Mouse (Mus musculus) lung, embryonic 15.5 days (tissue): ENCODE results near the gene Ticam1. TPM values are rescaled to one million over a fixed set of nuclear protein-coding genes. Genes with fewer than 3 reads are reported as not detected.

Experiments
- ATAC-seq: fragments of 200-750 bp; cut with Nextera tagmentation; 2 replicates; pipeline ENCODE4 v1.8.0; 2017; ENCODE audit warnings: moderate number of reproducible peaks, borderline replicate concordance; ENCODE audit not compliant: low FRiP score, low TSS enrichment; ENCODE audit errors: extremely low read depth
- H3K27ac ChIP-seq: fragments of 300-500 bp; sonication (generic); 2 replicates; pipeline ENCODE4 v1.5.1; 2015; ENCODE audit warnings: moderate library complexity, mild to moderate bottlenecking, inconsistent platforms
- H3K27me3 ChIP-seq: fragments of 300-500 bp; sonication (generic); 2 replicates; pipeline ENCODE4 v1.6.1; 2015; ENCODE audit warnings: inconsistent platforms
- H3K36me3 ChIP-seq: fragments of 300-500 bp; sonication (generic); 2 replicates; pipeline ENCODE4 v1.6.1; 2015; ENCODE audit warnings: inconsistent platforms
- H3K4me1 ChIP-seq: fragments of 300-500 bp; sonication (generic); 2 replicates; pipeline ENCODE4 v1.6.1; 2015; ENCODE audit warnings: inconsistent platforms
- H3K4me2 ChIP-seq: fragments of 300-500 bp; sonication (generic); 2 replicates; pipeline ENCODE4 v1.6.1; 2015; ENCODE audit warnings: inconsistent platforms, mild to moderate bottlenecking, moderate library complexity
- H3K4me3 ChIP-seq: fragments of 300-500 bp; sonication (generic); 2 replicates; pipeline ENCODE4 v1.5.1; 2015; ENCODE audit warnings: mild to moderate bottlenecking, inconsistent platforms
- H3K9ac ChIP-seq: fragments of 300-500 bp; sonication (generic); 2 replicates; pipeline ENCODE4 v1.6.1; 2015; ENCODE audit warnings: inconsistent platforms
- H3K9me3 ChIP-seq: fragments of 300-500 bp; sonication (generic); 2 replicates; pipeline ENCODE4 v1.6.1; 2016; ENCODE audit warnings: inconsistent platforms
- WGBS: fragments of 180-500 bp; shearing (Covaris S2); methylation state at CpG from one replicate; pipeline ENCODE4 v1.1.7; 2015; 5-methylcytosine and 5-hydroxymethylcytosine counted together
- polyA plus RNA-seq: library from polyadenylated mRNA; unstranded; fragments of >200 nt; fragmentation: Nextera tagmentation; extraction: Ambion mirVana; gene quantifications from 2 replicates; pipeline ENCODE4 v1.2.1, GENCODE M21; 2015

Ticam1 gene
- polyA plus RNA-seq, 1 experiment from 2014 or later, result 4.2 TPM

- peaks cover 36% of the 10 kb centered on the region for H3K4me1 ChIP-seq
- H3K27me3 ChIP-seq, result no peaks in the 10 kb centered on the region
- H3K36me3 ChIP-seq, result peaks cover 28% of the 10 kb centered on the region
- no peak overlapping the region for H3K27ac ChIP-seq
- H3K9ac ChIP-seq, result no peak overlapping the region
- H3K4me3 ChIP-seq, result no peak overlapping the region
- no peak for ATAC-seq
- no peak overlapping the region for H3K4me2 ChIP-seq
- no peaks in the 10 kb centered on the region for H3K9me3 ChIP-seq
- 80% methylated on average over 5 of the region's 5 CpGs for WGBS
These were observed 2.6 kb downstream of the Ticam1 start for GRCm38 (mm10) chr17:56273986-56274385.

DNA sequence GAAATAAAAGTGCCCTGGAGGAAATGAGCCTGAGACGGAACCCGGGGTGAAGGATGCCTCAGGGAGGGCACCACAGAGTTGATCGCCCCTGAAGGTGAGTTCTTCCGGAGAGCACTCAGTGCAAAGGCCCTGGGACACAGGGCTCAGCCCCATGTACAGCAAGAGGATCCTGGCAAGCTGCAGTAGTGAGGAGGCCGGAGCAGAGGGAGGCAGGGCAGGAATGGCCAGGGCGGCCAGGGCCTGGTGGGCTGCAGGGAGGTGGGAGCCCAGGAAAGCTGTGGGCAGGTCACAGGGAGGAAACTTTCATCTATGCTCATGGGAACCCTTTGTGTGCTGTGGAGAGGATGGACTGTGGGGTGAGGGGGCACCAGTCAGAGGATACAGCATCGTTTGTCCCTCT lies 3.1 kb downstream of the Ticam1 start:
- no peaks in the 10 kb centered on the region for H3K27me3 ChIP-seq
- no peaks in the 10 kb centered on the region for H3K9me3 ChIP-seq
- no peak overlapping the region for H3K4me3 ChIP-seq
- no peak for ATAC-seq
- H3K4me2 ChIP-seq, result no peak overlapping the region
- peaks cover 36% of the 10 kb centered on the region for H3K4me1 ChIP-seq
- no peak overlapping the region for H3K9ac ChIP-seq
- 75% methylated on average over 7 of the region's 7 CpGs for WGBS
- no peak overlapping the region; the same call in 1 of the 2 replicates for H3K27ac ChIP-seq
- peaks cover 25% of the 10 kb centered on the region for H3K36me3 ChIP-seq

GRCm38 (mm10) chr17:56272644-56273043 lies 3.9 kb downstream of the Ticam1 start:
- H3K4me2 ChIP-seq, result no peak overlapping the region

DNA sequence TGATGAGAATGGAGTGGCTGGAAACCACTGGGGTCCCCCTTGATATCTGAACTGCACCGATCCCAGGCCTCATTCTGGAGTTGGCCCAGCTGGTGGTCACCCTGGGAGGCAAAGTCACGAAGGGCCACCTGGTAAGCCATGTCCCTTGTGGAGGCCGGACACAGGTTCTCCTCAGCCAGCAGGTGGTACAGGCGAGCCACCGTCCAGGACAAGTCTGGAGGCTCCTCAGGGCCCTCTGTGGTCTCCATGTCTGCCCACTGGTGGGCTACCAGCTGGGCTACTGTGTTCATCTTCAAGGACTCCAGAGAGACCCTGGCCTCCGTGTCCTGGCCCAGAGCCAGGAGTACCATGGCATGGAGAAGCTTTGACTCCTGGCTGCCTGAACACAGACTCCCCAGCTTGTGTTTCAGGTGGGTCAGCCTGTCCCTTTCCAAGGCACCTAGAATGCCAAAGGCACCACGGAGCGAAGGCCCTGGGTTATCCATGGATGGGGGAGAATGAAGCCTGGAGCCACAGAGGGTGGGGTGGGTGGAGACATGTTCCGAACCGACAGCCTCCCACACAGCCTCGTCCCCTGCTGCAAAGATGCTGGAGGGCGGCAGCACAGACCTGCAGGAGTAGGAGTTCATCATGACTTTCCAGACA lies 4.9 kb downstream of the Ticam1 start:
- 83% methylated on average over 12 of the region's 12 CpGs for WGBS

More at GRCm38 (mm10) chr17:56272644-56273043, 3.9 kb downstream of the Ticam1 start:
- H3K4me1 ChIP-seq, result peaks cover 33% of the 10 kb centered on the region
- 71% methylated on average over 3 of the region's 3 CpGs for WGBS
- ATAC-seq, result no peak
- H3K4me3 ChIP-seq, result no peak overlapping the region
- no peak overlapping the region; the same call in 1 of the 2 replicates for H3K27ac ChIP-seq
- H3K9ac ChIP-seq, result no peak overlapping the region
- H3K9me3 ChIP-seq, result no peaks in the 10 kb centered on the region
- H3K36me3 ChIP-seq, result peaks cover 22% of the 10 kb centered on the region
- no peaks in the 10 kb centered on the region for H3K27me3 ChIP-seq

DNA sequence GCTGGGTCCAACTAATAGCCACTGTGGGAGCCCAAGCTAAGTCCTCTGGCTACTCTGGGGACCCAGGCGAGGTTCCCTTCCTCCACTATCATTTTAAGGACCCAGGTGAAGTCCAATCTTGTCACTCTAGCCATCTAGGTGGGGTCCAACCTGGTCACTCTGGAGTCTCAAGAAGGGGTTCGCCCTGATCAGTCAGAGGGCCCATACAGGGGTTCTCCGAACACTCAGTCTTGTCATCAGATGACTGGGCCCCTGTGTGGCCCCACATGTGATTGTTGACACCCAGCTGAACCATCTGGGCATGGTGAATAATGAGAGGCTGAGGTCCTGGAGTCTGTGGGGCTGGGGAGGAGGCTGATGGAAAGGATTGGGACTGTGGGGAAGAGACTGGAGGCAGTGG lies 6.8 kb downstream of the Ticam1 start:
- Histone ChIP-seq H3K9me3 (no peaks in the 10 kb centered on the region), H3K27ac (peak overlapping the region; percentile 67; the same call in 1 of the 2 replicates), H3K36me3 (peaks cover 27% of the 10 kb centered on the region), H3K27me3 (no peaks in the 10 kb centered on the region), H3K4me1 (peaks cover 18% of the 10 kb centered on the region), H3K4me2 (peak overlapping the region; percentile 62), H3K4me3 (peak overlapping the region; percentile 34; the same call in 1 of the 2 replicates), H3K9ac (no peak overlapping the region)
- ATAC-seq, result no peak
- WGBS, result 68% methylated on average over 3 of the region's 3 CpGs

More for the DNA sequence above, 4.9 kb downstream of the Ticam1 start:
- H3K9ac ChIP-seq, result no peak overlapping the region
- H3K4me2 ChIP-seq, result no peak overlapping the region
- H3K4me3 ChIP-seq, result no peak overlapping the region
- peaks cover 22% of the 10 kb centered on the region for H3K36me3 ChIP-seq
- no peaks in the 10 kb centered on the region for H3K9me3 ChIP-seq
- ATAC-seq, result no peak
- no peaks in the 10 kb centered on the region for H3K27me3 ChIP-seq
- peaks cover 24% of the 10 kb centered on the region for H3K4me1 ChIP-seq
- H3K27ac ChIP-seq, result no peak overlapping the region

GRCm38 (mm10) chr17:56269153-56269630 lies 7.4 kb downstream of the Ticam1 start:
- peak overlapping the region; percentile 62 for H3K4me2 ChIP-seq
- peak overlapping the region; percentile 34 for H3K4me3 ChIP-seq
- peaks cover 14% of the 10 kb centered on the region for H3K4me1 ChIP-seq
- no peaks in the 10 kb centered on the region for H3K27me3 ChIP-seq
- H3K9ac ChIP-seq, result peak overlapping the region; percentile 31
- WGBS, result 18% methylated on average over 12 of the region's 12 CpGs
- peaks cover 28% of the 10 kb centered on the region for H3K36me3 ChIP-seq
- peak; percentile 85; the same call in 1 of the 2 replicates for ATAC-seq
- no peaks in the 10 kb centered on the region for H3K9me3 ChIP-seq
- peak overlapping the region; percentile 67 for H3K27ac ChIP-seq

- Histone ChIP-seq H3K27ac (no peak overlapping the region), H3K9me3 (no peaks in the 10 kb centered on the region), H3K36me3 (peaks cover 29% of the 10 kb centered on the region), H3K27me3 (no peaks in the 10 kb centered on the region), H3K4me3 (no peak overlapping the region), H3K4me1 (peaks cover 6% of the 10 kb centered on the region; the same call in 1 of the 2 replicates), H3K9ac (no peak overlapping the region), H3K4me2 (no peak overlapping the region)
- no peak for ATAC-seq
- WGBS, result 63% methylated on average over 3 of the region's 3 CpGs
These were observed 10.3 kb downstream of the Ticam1 start for GRCm38 (mm10) chr17:56266271-56266670.

DNA sequence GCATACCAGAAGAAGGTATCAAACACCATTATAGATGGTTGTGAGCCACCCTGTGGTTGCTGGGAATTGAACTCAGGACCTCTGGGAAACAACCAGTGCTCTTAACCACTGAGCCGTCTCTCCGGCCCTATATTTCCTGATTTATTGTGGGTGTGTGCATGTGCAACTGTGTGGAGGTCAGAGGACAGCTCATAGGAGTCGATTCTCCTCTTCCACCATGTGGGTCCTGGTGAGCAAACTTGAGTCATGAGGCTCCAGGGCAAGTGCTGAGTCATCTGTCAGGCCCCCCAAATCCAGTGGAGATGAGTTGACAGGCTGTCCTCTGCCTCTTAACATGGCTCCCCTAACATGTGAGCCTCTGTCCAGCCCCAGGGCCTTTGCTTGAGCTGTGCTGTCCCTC lies 10.7 kb downstream of the Ticam1 start:
- H3K4me3 ChIP-seq, result no peak overlapping the region
- ATAC-seq, result no peak
- H3K27me3 ChIP-seq, result no peaks in the 10 kb centered on the region
- no peak overlapping the region for H3K27ac ChIP-seq
- WGBS, result 82% methylated on average over 3 of the region's 3 CpGs
- H3K9ac ChIP-seq, result no peak overlapping the region
- peaks cover 29% of the 10 kb centered on the region for H3K36me3 ChIP-seq
- peaks cover 10% of the 10 kb centered on the region; the same call in 1 of the 2 replicates for H3K4me1 ChIP-seq
- no peaks in the 10 kb centered on the region for H3K9me3 ChIP-seq
- H3K4me2 ChIP-seq, result no peak overlapping the region

- H3K27me3 ChIP-seq, result no peaks in the 10 kb centered on the region
- no peak overlapping the region for H3K27ac ChIP-seq
- H3K9me3 ChIP-seq, result no peaks in the 10 kb centered on the region
- H3K4me2 ChIP-seq, result no peak overlapping the region
- ATAC-seq, result no peak
- H3K9ac ChIP-seq, result no peak overlapping the region
- peaks cover 30% of the 10 kb centered on the region for H3K36me3 ChIP-seq
- peaks cover 14% of the 10 kb centered on the region; the same call in 1 of the 2 replicates for H3K4me1 ChIP-seq
- 91% methylated on average over 4 of the region's 4 CpGs for WGBS
- no peak overlapping the region for H3K4me3 ChIP-seq
These were observed 11.6 kb downstream of the Ticam1 start for GRCm38 (mm10) chr17:56265011-56265410.

GRCm38 (mm10) chr17:56264020-56264419 lies 12.6 kb downstream of the Ticam1 start:
- H3K27ac ChIP-seq, result no peak overlapping the region
- H3K27me3 ChIP-seq, result no peaks in the 10 kb centered on the region
- no peak overlapping the region for H3K4me3 ChIP-seq
- H3K9me3 ChIP-seq, result no peaks in the 10 kb centered on the region
- no peak overlapping the region for H3K9ac ChIP-seq
- 14% methylated on average over 8 of the region's 8 CpGs for WGBS
- H3K36me3 ChIP-seq, result peaks cover 38% of the 10 kb centered on the region
- peaks cover 23% of the 10 kb centered on the region; the same call in 1 of the 2 replicates for H3K4me1 ChIP-seq
- no peak overlapping the region for H3K4me2 ChIP-seq
- peak; percentile 51; the same call in 1 of the 2 replicates for ATAC-seq

DNA sequence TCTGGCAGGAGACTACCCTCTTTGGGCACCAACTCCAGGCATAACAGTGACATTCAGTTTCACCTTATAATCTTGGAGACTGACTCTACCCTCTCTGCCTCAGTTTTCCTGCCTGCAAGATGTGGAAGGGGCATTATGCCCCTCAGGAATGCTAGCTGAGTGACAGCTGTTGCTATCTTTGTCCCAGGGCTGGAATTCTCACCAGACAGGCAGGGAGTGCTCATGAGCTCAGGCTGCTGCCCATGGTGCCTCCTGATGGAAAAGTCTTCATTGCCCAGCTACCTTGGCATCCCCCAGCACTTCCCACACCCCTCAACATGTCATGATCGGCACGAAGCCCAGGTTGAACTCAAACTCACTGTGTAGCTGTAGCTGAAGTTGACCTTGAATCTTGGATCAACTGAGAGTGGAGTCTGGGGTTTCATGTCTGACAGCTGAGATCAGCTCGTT lies 13.9 kb downstream of the Ticam1 start:
- WGBS, result 85% methylated on average over 3 of the region's 3 CpGs
- H3K9ac ChIP-seq, result no peak overlapping the region
- H3K36me3 ChIP-seq, result peaks cover 49% of the 10 kb centered on the region
- H3K9me3 ChIP-seq, result no peaks in the 10 kb centered on the region
- peaks cover 36% of the 10 kb centered on the region for H3K4me1 ChIP-seq
- no peak overlapping the region for H3K4me2 ChIP-seq
- ATAC-seq, result no peak
- no peaks in the 10 kb centered on the region for H3K27me3 ChIP-seq
- no peak overlapping the region for H3K27ac ChIP-seq
- no peak overlapping the region for H3K4me3 ChIP-seq

DNA sequence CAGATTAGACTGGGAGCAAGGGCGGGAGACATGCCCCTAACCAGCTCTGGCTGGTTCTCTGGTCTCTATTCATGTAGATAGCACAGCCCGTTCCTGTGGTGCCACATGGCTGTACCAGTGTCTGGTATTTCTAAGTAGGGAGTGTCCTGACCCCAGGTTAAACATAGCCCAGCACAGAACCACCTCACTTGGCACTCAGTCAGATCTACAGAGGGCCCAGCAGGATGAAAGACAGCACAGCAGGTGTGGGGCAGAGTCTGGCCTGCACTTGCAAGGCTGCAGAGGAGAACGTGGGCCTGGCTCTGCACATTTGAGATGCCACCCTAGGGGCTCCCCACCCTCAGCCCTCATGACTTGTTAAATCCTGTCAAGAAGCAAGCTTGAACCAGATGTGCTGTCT lies 15.4 kb downstream of the Ticam1 start:
- peaks cover 49% of the 10 kb centered on the region for H3K36me3 ChIP-seq
- H3K9ac ChIP-seq, result no peak overlapping the region
- H3K4me1 ChIP-seq, result peaks cover 40% of the 10 kb centered on the region
- no peaks in the 10 kb centered on the region for H3K9me3 ChIP-seq
- no peak overlapping the region for H3K4me3 ChIP-seq
- no peak for ATAC-seq
- 76% methylated on average over 3 of the region's 3 CpGs for WGBS
- H3K27ac ChIP-seq, result no peak overlapping the region
- H3K27me3 ChIP-seq, result no peaks in the 10 kb centered on the region
- no peak overlapping the region for H3K4me2 ChIP-seq
